Mouse (Mus musculus) lung, embryonic 15.5 days (tissue): ENCODE measurements around the gene Tspyl1. TPM values are rescaled to one million over a fixed set of nuclear protein-coding genes. Genes with fewer than 3 reads are reported as not detected.

ENCODE experiments used
- ATAC-seq: fragments of 200-750 bp; cut with Nextera tagmentation; 2 replicates; pipeline ENCODE4 v1.8.0; 2017; ENCODE audit warnings: moderate number of reproducible peaks, borderline replicate concordance; ENCODE audit not compliant: low FRiP score, low TSS enrichment; ENCODE audit errors: extremely low read depth
- H3K27ac ChIP-seq: fragments of 300-500 bp; sonication (generic); 2 replicates; pipeline ENCODE4 v1.5.1; 2015; ENCODE audit warnings: moderate library complexity, mild to moderate bottlenecking, inconsistent platforms
- H3K27me3 ChIP-seq: fragments of 300-500 bp; sonication (generic); 2 replicates; pipeline ENCODE4 v1.6.1; 2015; ENCODE audit warnings: inconsistent platforms
- H3K36me3 ChIP-seq: fragments of 300-500 bp; sonication (generic); 2 replicates; pipeline ENCODE4 v1.6.1; 2015; ENCODE audit warnings: inconsistent platforms
- H3K4me1 ChIP-seq: fragments of 300-500 bp; sonication (generic); 2 replicates; pipeline ENCODE4 v1.6.1; 2015; ENCODE audit warnings: inconsistent platforms
- H3K4me2 ChIP-seq: fragments of 300-500 bp; sonication (generic); 2 replicates; pipeline ENCODE4 v1.6.1; 2015; ENCODE audit warnings: inconsistent platforms, mild to moderate bottlenecking, moderate library complexity
- H3K4me3 ChIP-seq: fragments of 300-500 bp; sonication (generic); 2 replicates; pipeline ENCODE4 v1.5.1; 2015; ENCODE audit warnings: mild to moderate bottlenecking, inconsistent platforms
- H3K9ac ChIP-seq: fragments of 300-500 bp; sonication (generic); 2 replicates; pipeline ENCODE4 v1.6.1; 2015; ENCODE audit warnings: inconsistent platforms
- H3K9me3 ChIP-seq: fragments of 300-500 bp; sonication (generic); 2 replicates; pipeline ENCODE4 v1.6.1; 2016; ENCODE audit warnings: inconsistent platforms
- WGBS: fragments of 180-500 bp; shearing (Covaris S2); methylation state at CpG from one replicate; pipeline ENCODE4 v1.1.7; 2015; 5-methylcytosine and 5-hydroxymethylcytosine counted together
- polyA plus RNA-seq: library from polyadenylated mRNA; unstranded; fragments of >200 nt; fragmentation: Nextera tagmentation; extraction: Ambion mirVana; gene quantifications from 2 replicates; pipeline ENCODE4 v1.2.1, GENCODE M21; 2015

The Tspyl1 gene
- polyA plus RNA-seq, 1 experiment from 2014 or later, result 67.6 TPM

GRCm38 (mm10) chr10:34267312-34268070 is 14.5 kb upstream of the Tspyl1 start:
- Histone ChIP-seq H3K9me3 (no peaks in the 10 kb centered on the region), H3K27ac (no peak overlapping the region), H3K36me3 (no peaks in the 10 kb centered on the region), H3K9ac (no peak overlapping the region), H3K4me3 (no peak overlapping the region), H3K27me3 (no peaks in the 10 kb centered on the region), H3K4me1 (0 out of 2 replicates have a peak, but pooled peaks cover 7% of the 10 kb centered on the region), H3K4me2 (no peak overlapping the region)
- ATAC-seq, result no peak
- 66% methylated on average over 5 of the region's 5 CpGs for WGBS

GRCm38 (mm10) chr10:34271681-34272080 is 10.3 kb upstream of the Tspyl1 start:
- ATAC-seq, result no peak

GRCm38 (mm10) chr10:34280591-34281175 is 1.3 kb upstream of the Tspyl1 start:
- ATAC-seq, result no peak
- Histone ChIP-seq H3K4me3 (peak overlapping the region; percentile 24), H3K9me3 (no peaks in the 10 kb centered on the region), H3K9ac (no peak overlapping the region), H3K36me3 (no peaks in the 10 kb centered on the region), H3K4me1 (peaks cover 21% of the 10 kb centered on the region), H3K27me3 (no peaks in the 10 kb centered on the region), H3K4me2 (peak overlapping the region; percentile 80), H3K27ac (no peak overlapping the region)
- 22% methylated on average over 13 of the region's 13 CpGs for WGBS

More at GRCm38 (mm10) chr10:34271681-34272080, 10.3 kb upstream of the Tspyl1 start:
- Histone ChIP-seq H3K27ac (no peak overlapping the region), H3K4me3 (no peak overlapping the region), H3K4me2 (no peak overlapping the region), H3K27me3 (no peaks in the 10 kb centered on the region), H3K36me3 (no peaks in the 10 kb centered on the region), H3K4me1 (0 out of 2 replicates have a peak, but pooled peaks cover 7% of the 10 kb centered on the region), H3K9ac (no peak overlapping the region), H3K9me3 (no peaks in the 10 kb centered on the region)
- 26% methylated on average over 7 of the region's 7 CpGs for WGBS

- no peaks in the 10 kb centered on the region for H3K9me3 ChIP-seq
- peak overlapping the region; percentile 43; the same call in 1 of the 2 replicates for H3K9ac ChIP-seq
- no peaks in the 10 kb centered on the region for H3K27me3 ChIP-seq
- peak overlapping the region; percentile 80 for H3K4me2 ChIP-seq
- ATAC-seq, result peak; percentile 33
- WGBS, result 17% methylated on average over 14 of the region's 14 CpGs
- H3K4me3 ChIP-seq, result peak overlapping the region; percentile 92
- H3K36me3 ChIP-seq, result no peaks in the 10 kb centered on the region
- H3K27ac ChIP-seq, result peak overlapping the region; percentile 34; the same call in 1 of the 2 replicates
- H3K4me1 ChIP-seq, result peaks cover 21% of the 10 kb centered on the region
These were observed 604 bp upstream of the Tspyl1 start for GRCm38 (mm10) chr10:34281211-34281961.

GRCm38 (mm10) chr10:34282420-34283238 is 639 bp downstream of the Tspyl1 start:
- Histone ChIP-seq H3K36me3 (peaks cover 6% of the 10 kb centered on the region), H3K4me1 (peaks cover 21% of the 10 kb centered on the region), H3K27me3 (no peaks in the 10 kb centered on the region), H3K9me3 (no peaks in the 10 kb centered on the region), H3K4me2 (peak overlapping the region; percentile 80), H3K4me3 (peak overlapping the region; percentile 92), H3K9ac (peak overlapping the region; percentile 86), H3K27ac (peak overlapping the region; percentile 61)
- ATAC-seq, result peak; percentile 61
- WGBS, result 3% methylated on average over 47 of the region's 47 CpGs

GRCm38 (mm10) chr10:34296911-34297298 is 14.9 kb downstream of the Tspyl1 start:
- H3K27ac ChIP-seq, result no peak overlapping the region
- no peak for ATAC-seq
- 3% methylated on average over 13 of the region's 13 CpGs for WGBS

GRCm38 (mm10) chr10:34297299-34297979 is 15.4 kb downstream of the Tspyl1 start, which contains the start of gene Tspyl4:
Tspyl4 (plus strand) TSS chr10:34297442.
- peak; percentile 98 for ATAC-seq
- Histone ChIP-seq H3K9me3 (no peaks in the 10 kb centered on the region), H3K36me3 (no peaks in the 10 kb centered on the region), H3K4me1 (peaks cover 12% of the 10 kb centered on the region), H3K4me2 (peak within 1 kb of the TSS; percentile 96), H3K4me3 (peak within 1 kb of the TSS; percentile 63), H3K27ac (0 out of 2 replicates have a peak within 1 kb of the TSS, but pooled peaks have one; percentile 21), H3K9ac (peak within 1 kb of the TSS; percentile 52), H3K27me3 (no peaks in the 10 kb centered on the region)
- under 1% methylated on average over 38 of the region's 38 CpGs for WGBS

More at GRCm38 (mm10) chr10:34296911-34297298, 14.9 kb downstream of the Tspyl1 start:
- no peaks in the 10 kb centered on the region for H3K9me3 ChIP-seq
- no peaks in the 10 kb centered on the region for H3K27me3 ChIP-seq
- peaks cover 12% of the 10 kb centered on the region for H3K4me1 ChIP-seq
- H3K4me2 ChIP-seq, result peak overlapping the region; percentile 96
- H3K9ac ChIP-seq, result peak overlapping the region; percentile 20; the same call in 1 of the 2 replicates
- H3K36me3 ChIP-seq, result no peaks in the 10 kb centered on the region
- H3K4me3 ChIP-seq, result peak overlapping the region; percentile 63

- Histone ChIP-seq H3K4me3 (peak overlapping the region; percentile 63), H3K4me2 (peak overlapping the region; percentile 96), H3K4me1 (peaks cover 12% of the 10 kb centered on the region), H3K36me3 (no peaks in the 10 kb centered on the region), H3K27me3 (no peaks in the 10 kb centered on the region), H3K9me3 (no peaks in the 10 kb centered on the region), H3K27ac (0 out of 2 replicates have a peak overlapping the region, but pooled peaks have one; percentile 21), H3K9ac (peak overlapping the region; percentile 52)
- WGBS, result 42% methylated on average over 25 of the region's 25 CpGs
- ATAC-seq, result no peak
These were observed 16.2 kb downstream of the Tspyl1 start for GRCm38 (mm10) chr10:34297980-34298753.

GRCm38 (mm10) chr10:34300368-34300767 is 18.4 kb downstream of the Tspyl1 start:
- ATAC-seq, result no peak
- Histone ChIP-seq H3K4me3 (no peak overlapping the region), H3K36me3 (no peaks in the 10 kb centered on the region), H3K9ac (no peak overlapping the region), H3K27me3 (no peaks in the 10 kb centered on the region), H3K27ac (no peak overlapping the region), H3K4me2 (peak overlapping the region; percentile 14; the same call in 1 of the 2 replicates), H3K4me1 (peaks cover 12% of the 10 kb centered on the region), H3K9me3 (no peaks in the 10 kb centered on the region)
- WGBS, result 33% methylated on average over 5 of the region's 5 CpGs

GRCm38 (mm10) chr10:34307070-34307469 is 25.1 kb downstream of the Tspyl1 start:
- Histone ChIP-seq H3K36me3 (peaks cover 2% of the 10 kb centered on the region; the same call in 1 of the 2 replicates), H3K4me3 (no peak overlapping the region), H3K9ac (no peak overlapping the region), H3K27ac (no peak overlapping the region), H3K27me3 (no peaks in the 10 kb centered on the region), H3K4me2 (no peak overlapping the region), H3K9me3 (no peaks in the 10 kb centered on the region), H3K4me1 (no peaks in the 10 kb centered on the region)
- ATAC-seq, result no peak
